Mouse (Mus musculus) small intestine, adult 2 months (tissue): ENCODE data around the gene Gm7544. TPM values are rescaled to one million over a fixed set of nuclear protein-coding genes. Genes with fewer than 3 reads are reported as not detected.

ENCODE experiments used
- H3K27ac ChIP-seq: fragments of 200-500 bp; 2 replicates; pipeline ENCODE4 v1.5.1; 2012; ENCODE audit warnings: low read depth, low read length, control low read depth, inconsistent platforms; ENCODE audit not compliant: insufficient read depth
- H3K27me3 ChIP-seq: fragments of 200-500 bp; 2 replicates; pipeline ENCODE4 v1.6.1; 2012; ENCODE audit warnings: mild to moderate bottlenecking, moderate library complexity, low read length, inconsistent platforms; ENCODE audit not compliant: control insufficient read depth, insufficient read depth
- H3K36me3 ChIP-seq: fragments of 200-500 bp; 2 replicates; pipeline ENCODE4 v1.6.1; 2012; ENCODE audit warnings: mild to moderate bottlenecking, low read length, control low read depth, inconsistent platforms; ENCODE audit not compliant: control insufficient read depth, insufficient read depth
- H3K4me1 ChIP-seq: fragments of 200-500 bp; 2 replicates; pipeline ENCODE4 v1.6.1; 2012; ENCODE audit warnings: low read length, inconsistent platforms, mixed read lengths; ENCODE audit not compliant: control insufficient read depth, insufficient read depth, insufficient read length
- H3K4me3 ChIP-seq: fragments of 200-500 bp; 2 replicates; pipeline ENCODE4 v1.5.1; 2012; ENCODE audit warnings: low read depth, mild to moderate bottlenecking, control low read depth, inconsistent platforms, low read length, moderate library complexity
- CTCF ChIP-seq: fragments of 200-500 bp; IDR thresholded peaks from 2 replicates; pipeline ENCODE4 v1.5.1; 2012; ENCODE audit warnings: low read depth, mild to moderate bottlenecking, control low read depth, inconsistent platforms, low read length, moderate library complexity, mixed read lengths; ENCODE audit not compliant: insufficient replicate concordance, insufficient read length; ENCODE audit errors: extremely low read depth
- POLR2A ChIP-seq: fragments of 200-500 bp; IDR thresholded peaks from 2 replicates; pipeline ENCODE4 v1.6.1; 2012; ENCODE audit warnings: low read depth, mild to moderate bottlenecking, control low read depth, inconsistent platforms, low read length, moderate library complexity
- WGBS: fragments of 180-500 bp; shearing (Covaris S2); methylation state at CpG from one replicate; pipeline ENCODE4 v1.1.7; 2018; 5-methylcytosine and 5-hydroxymethylcytosine counted together
- polyA plus RNA-seq: library from polyadenylated mRNA; depleted of rRNA; stranded (reverse); fragments of >200 nt; gene quantifications from 2 replicates; pipeline ENCODE4 v1.2.3, GENCODE M21; 2012; rRNA removed

The Gm7544 gene
- polyA plus RNA-seq, 1 experiment, result not detected

- Histone ChIP-seq H3K36me3 (no peaks in the 10 kb centered on the region), H3K27ac (no peak within 1 kb of the TSS), H3K4me1 (0 out of 2 replicates have a peak, but pooled peaks cover 2% of the 10 kb centered on the region), H3K4me3 (no peak within 1 kb of the TSS), H3K27me3 (no peaks in the 10 kb centered on the region)
- TF ChIP-seq POLR2A (no peak), CTCF (no peak)
- WGBS, result 68% methylated on average over 3 of the region's 3 CpGs
Observed at GRCm38 (mm10) chr1:82913025-82913424, 42.8 kb downstream of the Gm7544 start, which contains the start of gene A030005L19Rik. A030005L19Rik (plus strand) TSS chr1:82913325.

DNA sequence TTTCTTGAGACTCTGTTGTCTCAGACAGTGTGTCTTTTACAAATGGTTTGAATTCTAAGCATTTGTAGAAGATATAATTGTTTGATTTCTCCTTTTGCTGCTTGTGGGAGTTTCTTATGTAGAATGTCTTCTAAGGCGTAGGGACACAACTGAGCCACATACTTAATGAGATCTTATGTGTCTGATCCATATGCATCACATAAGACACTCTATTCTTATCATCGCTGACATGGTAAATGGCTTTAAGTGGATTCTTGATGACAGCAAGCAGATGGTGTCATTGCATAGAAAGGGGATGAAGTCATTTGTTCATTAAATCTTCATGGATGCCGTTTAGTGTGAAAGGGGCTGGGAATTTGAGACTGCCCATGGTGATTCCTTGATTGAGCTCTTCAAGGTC, 49.9 kb downstream of the Gm7544 start:
- 89% methylated on average over 3 of the region's 3 CpGs for WGBS
- no peaks in the 10 kb centered on the region for H3K27me3 ChIP-seq
- no peak overlapping the region for H3K27ac ChIP-seq
- H3K4me1 ChIP-seq, result no peaks in the 10 kb centered on the region
- H3K4me3 ChIP-seq, result no peak overlapping the region
- H3K36me3 ChIP-seq, result peaks cover 13% of the 10 kb centered on the region
- TF ChIP-seq POLR2A (no peak), CTCF (no peak)

Other genes with a start within 250 kb of the Gm7544 start
- 22.3 and 31.7 TPM in 2 replicates for gene Mff, start 231.1 kb downstream of the Gm7544 start, polyA plus RNA-seq
- gene Tm4sf20, start 187.6 kb downstream of the Gm7544 start, polyA plus RNA-seq, result 38.1 and 224 TPM in 2 replicates
- not detected in 2 replicates for gene Gm47791, start 184.8 kb downstream of the Gm7544 start, polyA plus RNA-seq
- gene Agfg1, start 116.5 kb downstream of the Gm7544 start, polyA plus RNA-seq, result 28.4 and 46.7 TPM in 2 replicates
- gene A030005L19Rik, start 42.7 kb downstream of the Gm7544 start, polyA plus RNA-seq, result 1.6 and 2.2 TPM in 2 replicates
- not detected in 2 replicates for gene A030014E15Rik, start 31.1 kb downstream of the Gm7544 start, polyA plus RNA-seq
- not detected in 2 replicates for gene Gm6217, start 24.6 kb downstream of the Gm7544 start, polyA plus RNA-seq
- gene A030003K21Rik, start 12.6 kb downstream of the Gm7544 start, polyA plus RNA-seq, result not detected in 2 replicates
- not detected in 2 replicates for gene Gm47955, start 4.3 kb upstream of the Gm7544 start, polyA plus RNA-seq
- not detected in 2 replicates for gene Gm47959, start 44.5 kb upstream of the Gm7544 start, polyA plus RNA-seq
- 0.63 and 8.2 TPM in 2 replicates for gene Slc19a3, start 82.4 kb upstream of the Gm7544 start, polyA plus RNA-seq
- gene Krtap28-10, start 86.5 kb upstream of the Gm7544 start, polyA plus RNA-seq, result not detected in 2 replicates
- gene Gm47969, start 88.9 kb upstream of the Gm7544 start, polyA plus RNA-seq, result 0.09 TPM in 1 of 2 replicates, not detected in the other
- 0.18 TPM in 1 of 2 replicates, not detected in the other for gene A030005K14Rik, start 103.4 kb upstream of the Gm7544 start, polyA plus RNA-seq
- 1.3 TPM in 1 of 2 replicates, not detected in the other for gene Krtap28-13, start 104.9 kb upstream of the Gm7544 start, polyA plus RNA-seq
- gene Ccl20, start 160.8 kb upstream of the Gm7544 start, polyA plus RNA-seq, result 4.1 and 15.3 TPM in 2 replicates
- not detected in 2 replicates for gene Daw1, start 203.7 kb upstream of the Gm7544 start, polyA plus RNA-seq